Mouse (Mus musculus) hindbrain, embryonic 15.5 days (tissue): ENCODE measurements around the gene Rhou. TPM values are rescaled to one million over a fixed set of nuclear protein-coding genes. Genes with fewer than 3 reads are reported as not detected.

Source experiments
- ATAC-seq: fragments of 200-750 bp; cut with Nextera tagmentation; 2 replicates; pipeline ENCODE4 v1.8.0; 2017; ENCODE audit warnings: low read depth, moderate number of reproducible peaks, moderate TSS enrichment; ENCODE audit not compliant: low FRiP score
- H3K27ac ChIP-seq: fragments of 300-500 bp; sonication (generic); replicated peaks from 2 replicates; pipeline ENCODE4 v1.5.1; 2015; ENCODE audit warnings: mild to moderate bottlenecking, inconsistent platforms
- H3K27me3 ChIP-seq: fragments of 300-500 bp; sonication (generic); 2 replicates; pipeline ENCODE4 v1.6.1; 2015; ENCODE audit warnings: control low read depth, inconsistent platforms
- H3K36me3 ChIP-seq: fragments of 300-500 bp; sonication (generic); 2 replicates; pipeline ENCODE4 v1.6.1; 2015; ENCODE audit warnings: control low read depth, inconsistent platforms
- H3K4me1 ChIP-seq: fragments of 300-500 bp; sonication (generic); replicated peaks from 2 replicates; pipeline ENCODE4 v1.6.1; 2015; ENCODE audit warnings: control low read depth, inconsistent platforms
- H3K4me2 ChIP-seq: fragments of 300-500 bp; sonication (generic); 2 replicates; pipeline ENCODE4 v1.6.1; 2015; ENCODE audit warnings: moderate library complexity, mild to moderate bottlenecking, inconsistent platforms
- H3K4me3 ChIP-seq: fragments of 300-500 bp; sonication (generic); 2 replicates; pipeline ENCODE4 v1.5.1; 2015; ENCODE audit warnings: mild to moderate bottlenecking, inconsistent platforms
- H3K9ac ChIP-seq: fragments of 300-500 bp; sonication (generic); 2 replicates; pipeline ENCODE4 v1.6.1; 2015; ENCODE audit warnings: inconsistent platforms
- H3K9me3 ChIP-seq: fragments of 300-500 bp; sonication (generic); 2 replicates; pipeline ENCODE4 v1.6.1; 2016; ENCODE audit warnings: control low read depth, inconsistent platforms
- WGBS: fragments of 180-500 bp; shearing (Covaris S2); methylation state at CpG from one replicate; pipeline ENCODE4 v1.1.7; 2015; 5-methylcytosine and 5-hydroxymethylcytosine counted together
- polyA plus RNA-seq: library from polyadenylated mRNA; unstranded; fragments of >200 nt; fragmentation: Nextera tagmentation; extraction: Ambion mirVana; gene quantifications from 2 replicates; pipeline ENCODE4 v1.2.1, GENCODE M21; 2015

Rhou gene
- polyA plus RNA-seq, 1 experiment from 2014 or later, result 10.5 TPM

DNA sequence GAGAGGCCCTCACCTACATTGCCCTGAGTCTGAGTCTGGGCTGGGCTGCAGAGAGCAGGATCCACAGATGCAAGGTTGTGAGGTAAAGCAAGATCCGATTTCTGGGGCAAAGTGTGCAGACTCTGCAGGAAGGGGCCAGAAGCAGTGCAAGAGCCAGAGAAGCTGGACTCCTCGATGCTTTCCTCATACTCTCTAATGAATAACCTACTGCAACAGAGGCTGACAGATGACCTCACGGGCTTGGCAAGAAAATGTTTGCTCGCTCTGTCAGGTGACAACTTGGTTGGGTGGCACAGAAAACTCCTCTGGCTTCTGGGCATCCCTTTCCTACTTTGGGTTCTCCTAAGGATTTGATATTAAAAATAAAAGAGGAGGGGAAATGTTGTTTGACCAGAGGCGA lies 51.6 kb downstream of the Rhou start:
- H3K4me3 ChIP-seq, result no peak overlapping the region

GRCm38 (mm10) chr8:123707137-123707536 lies 53.4 kb downstream of the Rhou start:
- H3K9me3 ChIP-seq, result no peaks in the 10 kb centered on the region
- no peak overlapping the region for H3K4me3 ChIP-seq
- no peaks in the 10 kb centered on the region for H3K36me3 ChIP-seq
- no peaks in the 10 kb centered on the region for H3K27me3 ChIP-seq
- H3K9ac ChIP-seq, result no peak overlapping the region
- no peaks in the 10 kb centered on the region for H3K4me1 ChIP-seq
- H3K27ac ChIP-seq, result no peak overlapping the region
- no peak overlapping the region for H3K4me2 ChIP-seq
- ATAC-seq, result no peak
- 92% methylated on average over 16 of the region's 16 CpGs for WGBS

More for the DNA sequence above, 51.6 kb downstream of the Rhou start:
- 0 out of 2 replicates have a peak, but pooled peaks cover 6% of the 10 kb centered on the region for H3K4me1 ChIP-seq
- no peak overlapping the region for H3K9ac ChIP-seq
- no peaks in the 10 kb centered on the region for H3K27me3 ChIP-seq
- WGBS, result 82% methylated on average over 5 of the region's 5 CpGs
- no peak overlapping the region for H3K27ac ChIP-seq
- ATAC-seq, result no peak
- no peaks in the 10 kb centered on the region for H3K9me3 ChIP-seq
- no peaks in the 10 kb centered on the region for H3K36me3 ChIP-seq
- no peak overlapping the region for H3K4me2 ChIP-seq

DNA sequence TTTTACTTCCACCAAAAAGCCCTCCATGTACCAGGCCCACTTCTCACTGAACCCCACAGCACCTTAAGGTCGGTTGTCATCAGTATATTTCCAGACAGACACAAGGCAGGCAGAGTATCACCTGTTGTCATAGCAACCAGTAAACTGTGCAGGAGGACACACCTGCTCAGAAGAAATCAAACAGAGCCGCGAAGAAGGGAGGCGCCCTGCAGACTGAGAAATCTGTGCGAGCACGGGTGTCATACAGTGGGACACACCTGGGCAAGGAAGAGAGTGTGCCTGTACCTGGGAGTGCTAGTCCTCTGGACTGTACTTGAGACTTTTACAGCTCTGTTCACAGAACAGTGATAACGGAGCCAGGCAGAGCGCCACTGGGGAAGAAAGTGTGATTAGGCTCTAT lies 55.0 kb downstream of the Rhou start:
- ATAC-seq, result no peak
- Histone ChIP-seq H3K4me1 (no peaks in the 10 kb centered on the region), H3K4me2 (no peak overlapping the region), H3K27me3 (no peaks in the 10 kb centered on the region), H3K36me3 (no peaks in the 10 kb centered on the region), H3K9ac (no peak overlapping the region), H3K4me3 (no peak overlapping the region), H3K9me3 (no peaks in the 10 kb centered on the region), H3K27ac (no peak overlapping the region)
- WGBS, result 82% methylated on average over 8 of the region's 8 CpGs

- no peaks in the 10 kb centered on the region for H3K9me3 ChIP-seq
- no peaks in the 10 kb centered on the region for H3K27me3 ChIP-seq
- no peaks in the 10 kb centered on the region for H3K4me1 ChIP-seq
- no peak overlapping the region for H3K27ac ChIP-seq
- 88% methylated on average over 5 of the region's 5 CpGs for WGBS
- ATAC-seq, result no peak
- no peak overlapping the region for H3K4me3 ChIP-seq
- no peak overlapping the region for H3K4me2 ChIP-seq
- H3K36me3 ChIP-seq, result no peaks in the 10 kb centered on the region
- no peak overlapping the region for H3K9ac ChIP-seq
These were observed 56.6 kb downstream of the Rhou start for GRCm38 (mm10) chr8:123710335-123710734.

Other genes starting within 250 kb of the Rhou start
- 0.06 and 0.16 TPM in 2 replicates for gene Mc1r, start 246.8 kb upstream of the Rhou start, polyA plus RNA-seq
- 1,757 and 1,788 TPM in 2 replicates for gene Tubb3, start 242.5 kb upstream of the Rhou start, polyA plus RNA-seq
- gene Def8, start 230.4 kb upstream of the Rhou start, polyA plus RNA-seq, result 48.6 and 51.6 TPM in 2 replicates
- 49.9 and 52.9 TPM in 2 replicates for gene Afg3l1, start 176.0 kb upstream of the Rhou start, polyA plus RNA-seq
- gene Dbndd1, start 138.5 kb upstream of the Rhou start, polyA plus RNA-seq, result 80.1 and 90.3 TPM in 2 replicates
- 39.0 and 43.3 TPM in 2 replicates for gene Gas8, start 135.1 kb upstream of the Rhou start, polyA plus RNA-seq
- 77.5 and 82.2 TPM in 2 replicates for gene Rab4a, start 152.1 kb downstream of the Rhou start, polyA plus RNA-seq
- gene Ccsap, start 206.3 kb downstream of the Rhou start, polyA plus RNA-seq, result 5.7 and 6.2 TPM in 2 replicates
- 8.0 and 10.5 TPM in 2 replicates for gene Acta1, start 240.8 kb downstream of the Rhou start, polyA plus RNA-seq